Mouse (Mus musculus) MEL (cell line): ENCODE measurements at regions not wholly inside any gene's neighbourhood (a gene's known extent, or its start where the extent isn't known, plus 50 kb on each side); places are given as distances from the start of the nearest gene placed in this dataset.

Source experiments
- CHD1 ChIP-seq: IDR thresholded peaks from 2 replicates; pipeline ENCODE4 v1.6.1; 2012; ENCODE audit warnings: low read depth, mild to moderate bottlenecking, inconsistent platforms, low read length, improper control_type of control experiment
- CTCF ChIP-seq, 3 experiments: IDR thresholded peaks in 2 of 3; conservative IDR thresholded peaks in 1 of 3; 2 replicates each; pipeline ENCODE4 v1.5.1; 2011 to 2012; ENCODE audit warnings: low read length in 3 of 3, low read depth in 2 of 3, mild to moderate bottlenecking in 2 of 3, improper control_type of control experiment in 1 of 3, inconsistent platforms in 1 of 3, mixed read lengths in 1 of 3, moderate library complexity in 1 of 3; ENCODE audit not compliant: control insufficient read depth in 1 of 3, insufficient read depth in 1 of 3, poor library complexity in 1 of 3, severe bottlenecking in 1 of 3
- ELF1 ChIP-seq: IDR thresholded peaks from 2 replicates; pipeline ENCODE4 v1.6.1; 2014; ENCODE audit warnings: low read depth, mild to moderate bottlenecking, inconsistent platforms, low read length, improper control_type of control experiment, moderate library complexity
- MAFK ChIP-seq: IDR thresholded peaks from 2 replicates; pipeline ENCODE4 v1.6.1; 2011; ENCODE audit warnings: low read depth, mild to moderate bottlenecking, low read length, improper control_type of control experiment, borderline replicate concordance
- MAX ChIP-seq: IDR thresholded peaks from 2 replicates; pipeline ENCODE4 v1.6.1; 2011; ENCODE audit warnings: low read length, improper control_type of control experiment
- POLR2A ChIP-seq, 2 experiments: IDR thresholded peaks; 2 replicates each; pipeline ENCODE4 v1.6.1; 2011 to 2012; ENCODE audit warnings: low read length in 2 of 2, mild to moderate bottlenecking in 2 of 2, control low read depth in 1 of 2, improper control_type of control experiment in 1 of 2, low read depth in 1 of 2, moderate library complexity in 1 of 2; ENCODE audit not compliant: control insufficient read depth in 1 of 2, insufficient read depth in 1 of 2, poor library complexity in 1 of 2
- POLR2AphosphoS2 ChIP-seq: IDR thresholded peaks from 2 replicates; pipeline ENCODE4 v1.6.1; 2011; ENCODE audit warnings: low read length, improper control_type of control experiment
- TAL1 ChIP-seq: IDR thresholded peaks from 2 replicates; pipeline ENCODE4 v1.6.1; 2012; ENCODE audit warnings: mild to moderate bottlenecking, inconsistent platforms, low read length, moderate library complexity, mixed read lengths

GRCm38 (mm10) chr9:67147656-67148055 is 98.5 kb upstream of the Tpm1 start:
- TF ChIP-seq POLR2AphosphoS2 = no peak
- TF ChIP-seq CTCF (IDR thresholded peaks at IDR 0.05 in 2 of 3, conservative IDR thresholded peaks at IDR 0.05 in 1 of 3; ENCODE audit: control insufficient read depth in 1 of 3, insufficient read depth in 1 of 3, low read depth in 2 of 3, low read length in 3 of 3, poor library complexity in 1 of 3, severe bottlenecking in 1 of 3) = no peak
- TF ChIP-seq MAX = no peak
- no peak for TF ChIP-seq CHD1
- no peak for TF ChIP-seq POLR2A (IDR thresholded peaks at IDR 0.05; ENCODE audit: control insufficient read depth in 1 of 2, insufficient read depth in 1 of 2, low read depth in 1 of 2, low read length in 2 of 2, poor library complexity in 1 of 2)
- TF ChIP-seq ELF1 = no peak
- TF ChIP-seq MAFK = no peak
- no peak for TF ChIP-seq TAL1
